Mouse (Mus musculus): ENCODE measurements at regions not wholly inside any gene's neighbourhood (a gene's known extent, or its start where the extent isn't known, plus 50 kb on each side); places are given as distances from the start of the nearest gene placed in this dataset.

- Histone ChIP-seq H3K4me3 (ENCODE audit: low read depth, low read length) (no peak overlapping the region), H3K9ac (ENCODE audit: low read depth, poor library complexity, severe bottlenecking) (no peak overlapping the region)
Observed at GRCm38 (mm10) chr4:150706793-150707724, 55.1 kb upstream of the Slc45a1 start.

GRCm38 (mm10) chr4:150706291-150706690 is 54.3 kb upstream of the Slc45a1 start:
- TF ChIP-seq POLR2A (IDR thresholded peaks at IDR 0.05; ENCODE audit: insufficient read depth, low read length), result no peak
- no peak for TF ChIP-seq CTCF (IDR thresholded peaks at IDR 0.05; ENCODE audit: low read depth, low read length)
- TF ChIP-seq EP300 (IDR thresholded peaks at IDR 0.05; ENCODE audit: insufficient read depth, low read depth, low read length), result no peak
- no peaks in the 10 kb centered on the region for H3K36me3 ChIP-seq (ENCODE audit: control insufficient read depth, insufficient read depth, low read length, poor library complexity, severe bottlenecking)
- H3K4me3 ChIP-seq (ENCODE audit: low read depth, low read length), result no peak overlapping the region
- H3K27me3 ChIP-seq (ENCODE audit: control insufficient read depth, insufficient read depth, low read length, poor library complexity, severe bottlenecking), result no peaks in the 10 kb centered on the region
- H3K9me3 ChIP-seq (replicated peaks; ENCODE audit: control insufficient read depth, insufficient read depth, low read length, poor library complexity, severe bottlenecking), result no peaks in the 10 kb centered on the region
- H3K4me1 ChIP-seq (ENCODE audit: control insufficient read depth, insufficient read depth, low read length), result no peaks in the 10 kb centered on the region
- no peak overlapping the region for H3K9ac ChIP-seq (ENCODE audit: low read depth, poor library complexity, severe bottlenecking)
- H3K27ac ChIP-seq (ENCODE audit: insufficient read depth, low read length), result no peak overlapping the region

More at GRCm38 (mm10) chr4:150706793-150707724, 55.1 kb upstream of the Slc45a1 start:
- Histone ChIP-seq H3K9me3 (replicated peaks; ENCODE audit: control insufficient read depth, insufficient read depth, low read length, poor library complexity, severe bottlenecking) (no peaks in the 10 kb centered on the region), H3K27ac (ENCODE audit: insufficient read depth, low read length) (no peak overlapping the region), H3K4me1 (ENCODE audit: control insufficient read depth, insufficient read depth, low read length) (no peaks in the 10 kb centered on the region), H3K27me3 (ENCODE audit: control insufficient read depth, insufficient read depth, low read length, poor library complexity, severe bottlenecking) (no peaks in the 10 kb centered on the region), H3K36me3 (ENCODE audit: control insufficient read depth, insufficient read depth, low read length, poor library complexity, severe bottlenecking) (no peaks in the 10 kb centered on the region)
- no peak for TF ChIP-seq CTCF (IDR thresholded peaks at IDR 0.05; ENCODE audit: low read depth, low read length)
- TF ChIP-seq POLR2A (IDR thresholded peaks at IDR 0.05; ENCODE audit: insufficient read depth, low read length), result no peak
- no peak for TF ChIP-seq EP300 (IDR thresholded peaks at IDR 0.05; ENCODE audit: insufficient read depth, low read depth, low read length)

DNA sequence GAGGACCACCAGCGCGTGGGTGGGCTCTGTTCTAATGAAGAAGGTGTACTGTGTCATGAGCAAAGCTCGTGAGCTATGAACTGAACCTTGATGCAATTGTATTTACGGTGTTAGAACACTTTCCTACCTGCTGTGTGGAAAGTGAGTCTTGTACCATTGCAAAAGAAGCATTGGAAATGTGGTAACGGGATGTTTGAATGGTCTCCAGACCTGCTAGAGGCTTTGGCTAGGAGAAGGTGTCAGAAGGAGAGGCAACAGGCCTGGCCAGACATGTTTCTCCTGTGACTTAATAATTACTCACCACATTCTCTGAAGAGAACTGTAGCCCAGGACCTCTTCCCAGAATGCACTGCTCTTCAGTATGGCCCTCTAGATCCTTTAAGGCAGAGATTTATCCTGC is 51.3 kb upstream of the Slc45a1 start:
- Histone ChIP-seq H3K27me3 (ENCODE audit: control insufficient read depth, insufficient read depth, low read length, poor library complexity, severe bottlenecking) (no peaks in the 10 kb centered on the region), H3K4me1 (ENCODE audit: control insufficient read depth, insufficient read depth, low read length) (no peaks in the 10 kb centered on the region)
- no peak for TF ChIP-seq EP300 (IDR thresholded peaks at IDR 0.05; ENCODE audit: insufficient read depth, low read depth, low read length)
- no peak for TF ChIP-seq POLR2A (IDR thresholded peaks at IDR 0.05; ENCODE audit: insufficient read depth, low read length)
- no peak for TF ChIP-seq CTCF (IDR thresholded peaks at IDR 0.05; ENCODE audit: low read depth, low read length)

More for the DNA sequence above, 51.3 kb upstream of the Slc45a1 start:
- no peaks in the 10 kb centered on the region for H3K9me3 ChIP-seq (replicated peaks; ENCODE audit: control insufficient read depth, insufficient read depth, low read length, poor library complexity, severe bottlenecking)
- no peaks in the 10 kb centered on the region for H3K36me3 ChIP-seq (ENCODE audit: control insufficient read depth, insufficient read depth, low read length, poor library complexity, severe bottlenecking)
- H3K4me3 ChIP-seq (ENCODE audit: low read depth, low read length), result no peak overlapping the region
- H3K27ac ChIP-seq (ENCODE audit: insufficient read depth, low read length), result no peak overlapping the region
- no peak overlapping the region for H3K9ac ChIP-seq (ENCODE audit: low read depth, poor library complexity, severe bottlenecking)

Measured in ES-Bruce4 (cell line).